Mouse (Mus musculus): Measurements from ENCODE around the gene Tmem114.

DNA sequence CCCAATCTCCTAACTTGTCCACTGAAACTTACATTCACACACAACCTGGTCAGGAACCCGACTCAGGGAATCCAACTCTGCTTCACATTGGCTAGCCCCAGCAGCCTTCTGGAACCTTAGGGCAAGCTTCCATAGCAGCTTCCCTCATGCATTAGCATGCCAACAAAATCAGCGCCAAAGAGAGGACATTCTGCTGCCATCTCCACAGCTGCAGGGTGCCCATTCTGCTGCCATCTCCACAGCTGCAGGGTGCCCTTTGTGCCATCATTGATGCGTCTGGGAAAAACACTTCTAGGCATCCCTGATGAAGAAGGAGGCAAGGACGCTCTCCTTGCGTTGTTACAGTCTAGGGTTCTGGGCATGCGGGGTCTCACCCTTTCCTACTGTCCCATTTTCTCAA lies 38.5 kb downstream of the Tmem114 start:
- TF ChIP-seq POLR2A (IDR thresholded peaks at IDR 0.05; ENCODE audit: low read depth, low read length), result no peak
- no peak for TF ChIP-seq CTCF (IDR thresholded peaks at IDR 0.05; ENCODE audit: borderline replicate concordance, insufficient read depth, low read length)
